Mouse (Mus musculus): ENCODE measurements around the gene Nppb.

- TF ChIP-seq CTCF (IDR thresholded peaks at IDR 0.05; ENCODE audit: control insufficient read depth, insufficient read depth, low read length): no peak
- TF ChIP-seq POLR2A (IDR thresholded peaks at IDR 0.05; ENCODE audit: borderline replicate concordance, control insufficient read depth, low read depth, low read length): no peak
Measured at GRCm38 (mm10) chr4:147957141-147957540, 28.4 kb upstream of the Nppb start.
